Mouse (Mus musculus): ENCODE data around the gene Ube4a.

DNA sequence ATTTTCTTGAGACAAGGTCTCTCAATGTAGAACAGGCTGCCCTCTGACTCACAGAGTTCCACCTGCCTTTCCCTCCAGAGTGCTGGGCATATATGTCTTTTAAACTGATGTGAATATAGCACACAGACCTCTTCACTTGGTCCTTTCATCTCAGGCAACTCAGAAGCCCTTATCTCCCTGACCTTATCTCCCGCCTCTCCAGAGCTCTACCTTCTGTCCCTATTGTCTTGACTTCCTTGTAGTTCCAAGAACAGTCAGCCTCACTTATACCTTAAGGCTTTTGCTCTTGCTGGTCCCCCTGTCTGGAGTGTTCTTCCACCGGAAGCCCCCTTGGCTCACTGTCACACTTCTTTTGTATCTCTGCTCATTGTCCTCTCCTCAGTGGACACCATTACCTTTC is 75.3 kb downstream of the Ube4a start:
- TF ChIP-seq CTCF (IDR thresholded peaks at IDR 0.05; ENCODE audit: low read depth) = no peak
- no peak for TF ChIP-seq EP300 (optimal IDR thresholded peaks at IDR 0.05)
